Mouse (Mus musculus): Measurements from ENCODE around the gene Gde1. TPM values are rescaled to one million over a fixed set of nuclear protein-coding genes. Genes with fewer than 3 reads are reported as not detected.

Gene Gde1
- 58.1 and 75.4 TPM in 2 replicates for polyA plus RNA-seq (2011; ENCODE audit: insufficient read length, low read depth, missing spikeins)

DNA sequence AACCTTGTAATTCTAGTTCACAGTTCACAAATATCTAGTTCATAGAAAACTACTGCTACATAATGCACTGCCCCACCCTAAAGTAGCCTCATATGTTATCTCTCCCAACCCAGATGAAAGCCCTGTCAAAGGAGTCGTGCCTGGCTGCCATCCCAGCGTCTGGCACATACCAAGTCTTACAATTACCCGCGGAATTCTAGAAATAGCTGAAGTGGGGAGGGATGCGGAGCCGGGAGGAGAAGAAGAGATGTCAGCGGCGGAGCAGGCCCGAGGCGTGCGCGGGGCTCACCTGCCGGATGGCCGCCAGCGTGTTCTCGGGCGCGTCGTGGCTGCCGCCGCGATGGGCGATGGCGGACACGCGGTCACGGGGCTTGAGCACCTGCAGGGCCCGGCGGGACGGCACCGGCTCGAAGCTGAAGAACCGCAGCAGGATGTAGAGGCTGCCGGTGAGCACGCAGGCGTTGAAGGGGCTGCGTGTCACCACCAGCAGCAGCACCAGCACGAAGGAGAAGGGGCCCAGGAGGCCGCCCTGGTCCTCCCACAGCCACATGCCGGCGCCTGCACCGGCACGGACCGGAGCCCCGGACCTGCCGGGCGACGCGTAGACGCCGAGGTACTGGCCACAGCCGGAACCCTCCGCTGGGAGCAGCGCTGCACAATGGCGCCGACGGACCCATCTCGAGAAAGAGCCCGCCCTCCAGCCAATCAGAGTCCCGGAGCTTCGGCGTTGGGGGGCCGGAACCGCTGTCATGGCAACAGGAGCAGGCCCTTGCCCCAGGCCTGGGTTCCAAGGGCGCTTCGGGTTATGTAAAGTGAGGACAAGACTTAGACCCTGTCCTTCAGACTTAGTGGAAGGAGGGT lies at the start of gene Gde1:
Gde1 (minus strand) TSS at position 678 of the 861 bp plus-strand sequence.
- H3K4me3 ChIP-seq (ENCODE audit: insufficient read depth, low read length), result peak within 1 kb of the TSS; percentile 61
- TF ChIP-seq POLR2A (IDR thresholded peaks at IDR 0.05; ENCODE audit: low read depth, low read length), result peak; percentile 67
- no peak for TF ChIP-seq CTCF (IDR thresholded peaks at IDR 0.05; ENCODE audit: borderline replicate concordance, insufficient read depth, low read length)
- no peak within 1 kb of the TSS for H3K27ac ChIP-seq (ENCODE audit: insufficient read depth, low read length)
- H3K4me1 ChIP-seq (ENCODE audit: control insufficient read depth, insufficient read depth, low read length), result peaks cover 8% of the 10 kb centered on the region

GRCm38 (mm10) chr7:118751625-118752024 lies 46.0 kb upstream of the Gde1 start:
- Histone ChIP-seq H3K4me3 (ENCODE audit: insufficient read depth, low read length) (no peak overlapping the region), H3K27ac (ENCODE audit: insufficient read depth, low read length) (no peak overlapping the region), H3K4me1 (ENCODE audit: control insufficient read depth, insufficient read depth, low read length) (no peaks in the 10 kb centered on the region)
- TF ChIP-seq CTCF (IDR thresholded peaks at IDR 0.05; ENCODE audit: borderline replicate concordance, insufficient read depth, low read length) (no peak), POLR2A (IDR thresholded peaks at IDR 0.05; ENCODE audit: low read depth, low read length) (no peak)

DNA sequence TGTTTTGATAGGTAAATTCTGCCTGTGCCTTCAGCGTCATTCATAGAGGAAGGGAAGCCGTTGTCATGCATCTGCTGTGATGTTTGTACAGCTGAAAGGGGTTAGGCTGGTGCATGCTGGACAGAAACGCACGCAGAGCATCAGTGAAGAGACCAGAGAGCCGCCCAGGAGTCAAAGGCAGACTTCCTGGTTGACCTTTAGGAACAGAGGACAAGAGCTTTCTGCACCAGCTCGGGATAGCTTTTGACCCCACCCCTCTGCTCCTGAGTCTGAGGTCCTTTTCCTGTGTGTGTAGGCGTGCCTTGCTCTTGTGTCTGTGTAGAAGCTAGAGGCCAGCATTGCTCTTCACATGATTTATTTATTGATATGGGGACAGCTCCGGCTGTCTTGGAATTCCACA lies 44.1 kb upstream of the Gde1 start:
- no peak overlapping the region for H3K4me3 ChIP-seq (ENCODE audit: insufficient read depth, low read length)
- no peaks in the 10 kb centered on the region for H3K4me1 ChIP-seq (ENCODE audit: control insufficient read depth, insufficient read depth, low read length)
- TF ChIP-seq POLR2A (IDR thresholded peaks at IDR 0.05; ENCODE audit: low read depth, low read length), result no peak
- TF ChIP-seq CTCF (IDR thresholded peaks at IDR 0.05; ENCODE audit: borderline replicate concordance, insufficient read depth, low read length), result no peak
- H3K27ac ChIP-seq (ENCODE audit: insufficient read depth, low read length), result no peak overlapping the region

- Histone ChIP-seq H3K27ac (ENCODE audit: insufficient read depth, low read length) (no peak overlapping the region), H3K4me3 (ENCODE audit: insufficient read depth, low read length) (no peak overlapping the region), H3K4me1 (ENCODE audit: control insufficient read depth, insufficient read depth, low read length) (no peaks in the 10 kb centered on the region)
- TF ChIP-seq POLR2A (IDR thresholded peaks at IDR 0.05; ENCODE audit: low read depth, low read length) (no peak), CTCF (IDR thresholded peaks at IDR 0.05; ENCODE audit: borderline replicate concordance, insufficient read depth, low read length) (no peak)
These were observed 42.5 kb upstream of the Gde1 start for GRCm38 (mm10) chr7:118747891-118748672.

DNA sequence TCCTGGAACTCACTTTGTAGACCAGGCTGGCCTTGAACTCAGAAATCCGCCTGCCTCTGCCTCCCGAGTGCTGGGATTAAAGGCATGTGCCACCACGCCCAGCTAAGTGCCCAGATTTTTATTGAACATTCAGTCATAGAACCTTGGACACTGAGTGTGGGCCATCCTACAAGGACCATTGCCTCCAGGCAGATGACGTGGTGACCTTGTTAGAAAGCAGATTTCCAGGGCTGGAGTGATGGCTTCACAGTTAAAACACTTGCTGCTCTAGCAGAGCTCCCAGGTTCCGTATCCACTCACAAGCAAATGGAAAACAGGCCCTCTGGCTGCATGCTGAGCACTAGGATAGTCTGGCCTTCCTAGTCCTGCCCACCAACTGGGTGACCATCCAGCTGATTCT lies 39.2 kb upstream of the Gde1 start:
- no peak overlapping the region for H3K4me3 ChIP-seq (ENCODE audit: insufficient read depth, low read length)
- no peak for TF ChIP-seq POLR2A (IDR thresholded peaks at IDR 0.05; ENCODE audit: low read depth, low read length)
- TF ChIP-seq CTCF (IDR thresholded peaks at IDR 0.05; ENCODE audit: borderline replicate concordance, insufficient read depth, low read length), result no peak
- no peaks in the 10 kb centered on the region; the same call in 1 of the 2 replicates for H3K4me1 ChIP-seq (ENCODE audit: control insufficient read depth, insufficient read depth, low read length)
- H3K27ac ChIP-seq (ENCODE audit: insufficient read depth, low read length), result no peak overlapping the region

- no peaks in the 10 kb centered on the region; the same call in 1 of the 2 replicates for H3K4me1 ChIP-seq (ENCODE audit: control insufficient read depth, insufficient read depth, low read length)
- TF ChIP-seq POLR2A (IDR thresholded peaks at IDR 0.05; ENCODE audit: low read depth, low read length) (no peak), CTCF (IDR thresholded peaks at IDR 0.05; ENCODE audit: borderline replicate concordance, insufficient read depth, low read length) (no peak)
- no peak overlapping the region for H3K4me3 ChIP-seq (ENCODE audit: insufficient read depth, low read length)
- H3K27ac ChIP-seq (ENCODE audit: insufficient read depth, low read length), result no peak overlapping the region
These were observed 36.7 kb upstream of the Gde1 start for GRCm38 (mm10) chr7:118742278-118742677.

DNA sequence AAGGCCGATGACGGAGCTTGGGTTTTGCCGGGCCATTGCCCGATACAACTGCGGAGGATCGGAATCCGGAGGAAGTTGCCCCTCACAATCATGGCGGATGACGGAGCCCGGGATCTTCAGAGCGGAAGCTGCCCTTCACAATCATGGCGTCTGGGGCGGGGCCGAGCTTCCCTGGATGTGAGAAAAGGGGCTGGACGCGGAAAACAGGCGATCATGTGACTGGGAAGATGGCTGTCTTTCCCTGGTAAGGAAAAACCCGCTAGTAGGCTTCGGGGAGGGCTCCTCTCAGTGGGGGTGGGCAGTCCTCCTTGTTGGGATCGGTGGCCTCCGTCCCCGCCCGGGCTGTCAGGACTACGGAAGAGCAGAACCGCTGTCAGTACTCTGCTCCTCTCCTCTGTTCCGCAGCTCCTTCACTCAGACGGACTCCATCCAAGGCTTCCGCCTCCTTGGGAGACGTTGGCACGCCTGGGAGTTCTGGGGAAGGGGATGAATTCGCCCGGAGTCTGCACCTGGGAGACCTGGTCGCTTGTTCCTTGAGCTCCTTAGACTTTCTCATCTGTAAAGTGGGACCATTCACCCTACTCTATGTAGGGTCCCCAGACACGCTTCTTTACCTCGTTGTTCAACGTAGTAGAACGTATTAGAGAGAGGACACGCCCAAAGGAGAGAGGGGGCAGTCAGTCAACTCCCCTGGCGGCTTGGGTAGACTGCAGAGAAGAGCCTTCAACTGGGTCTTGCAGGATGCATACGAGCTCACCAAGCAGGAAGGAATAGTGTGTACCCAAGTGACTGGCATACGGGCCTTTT lies 35.2 kb upstream of the Gde1 start:
- TF ChIP-seq POLR2A (IDR thresholded peaks at IDR 0.05; ENCODE audit: low read depth, low read length), result peak; percentile 61
- TF ChIP-seq CTCF (IDR thresholded peaks at IDR 0.05; ENCODE audit: borderline replicate concordance, insufficient read depth, low read length), result no peak

DNA sequence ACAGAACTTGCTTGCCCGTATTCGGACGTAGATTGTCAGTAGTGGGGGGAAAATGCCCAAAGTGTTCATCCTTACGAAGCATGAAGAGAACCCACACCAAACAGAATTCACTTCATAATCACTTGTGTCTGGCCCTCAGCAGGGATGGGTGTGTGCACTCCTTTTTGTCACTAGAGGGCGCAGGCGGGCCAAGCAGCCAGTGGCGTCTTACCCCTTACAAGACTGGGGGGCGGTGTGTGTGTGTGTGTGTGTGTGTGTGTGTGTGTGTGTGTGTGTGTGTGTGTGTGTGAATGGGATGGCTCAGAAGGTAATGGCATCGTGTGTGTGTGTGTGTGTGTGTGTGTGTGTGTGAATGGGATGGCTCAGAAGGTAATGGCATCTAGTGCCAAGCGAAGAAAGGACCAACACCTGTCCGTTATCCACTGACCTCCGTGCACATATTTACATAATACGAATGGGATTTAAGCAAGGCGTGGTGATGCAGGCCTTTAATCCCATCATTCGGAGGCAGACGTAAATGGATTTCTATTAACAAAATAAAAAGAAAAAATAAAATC lies 34.5 kb upstream of the Gde1 start, which contains the start of gene Vps35l:
Vps35l (plus strand) TSS at position 252 of the 557 bp plus-strand sequence.
- Histone ChIP-seq H3K4me3 (ENCODE audit: insufficient read depth, low read length) (peak within 1 kb of the TSS; percentile 97), H3K27ac (ENCODE audit: insufficient read depth, low read length) (peak within 1 kb of the TSS; percentile 63; the same call in 1 of the 2 replicates), H3K4me1 (ENCODE audit: control insufficient read depth, insufficient read depth, low read length) (no peaks in the 10 kb centered on the region; the same call in 1 of the 2 replicates)
- TF ChIP-seq CTCF (IDR thresholded peaks at IDR 0.05; ENCODE audit: borderline replicate concordance, insufficient read depth, low read length), result peak; percentile 81; the same call in 1 of the 2 replicates
- TF ChIP-seq POLR2A (IDR thresholded peaks at IDR 0.05; ENCODE audit: low read depth, low read length), result no peak

More for the DNA sequence above, 35.2 kb upstream of the Gde1 start:
- H3K27ac ChIP-seq (ENCODE audit: insufficient read depth, low read length), result peak overlapping the region; percentile 63; the same call in 1 of the 2 replicates
- peak overlapping the region; percentile 97 for H3K4me3 ChIP-seq (ENCODE audit: insufficient read depth, low read length)
- no peaks in the 10 kb centered on the region; the same call in 1 of the 2 replicates for H3K4me1 ChIP-seq (ENCODE audit: control insufficient read depth, insufficient read depth, low read length)

Data from embryonic fibroblast, embryonic 13.5 days (primary cell).